Mouse (Mus musculus): ENCODE measurements around the gene Iqce.

DNA sequence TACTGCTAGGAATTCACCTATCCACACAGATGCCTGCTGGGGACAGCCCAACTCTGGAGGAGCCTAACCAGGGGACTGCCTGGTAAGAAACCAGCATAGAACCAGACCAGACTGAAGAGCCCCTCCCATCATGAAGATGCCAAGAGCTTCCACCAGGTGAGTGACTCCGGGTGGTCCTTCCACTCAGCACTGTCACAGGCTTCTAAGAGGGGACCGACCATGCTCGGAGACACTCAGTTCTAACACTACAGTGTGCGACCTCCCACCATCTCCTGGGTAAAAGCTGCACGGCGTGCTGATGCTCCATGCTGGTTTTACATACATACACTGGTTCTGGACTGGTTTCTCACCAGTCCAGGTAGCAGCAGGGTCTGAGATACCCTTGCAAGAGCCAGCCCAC, 56.0 kb downstream of the Iqce start:
- TF ChIP-seq EP300 (IDR thresholded peaks at IDR 0.05; ENCODE audit: low read depth in 1 of 2, low read length in 2 of 2) = no peak
- TF ChIP-seq POLR2A (IDR thresholded peaks at IDR 0.05; ENCODE audit: control insufficient read depth in 1 of 2, insufficient read depth in 1 of 2, low read depth in 1 of 2, low read length in 2 of 2, poor library complexity in 1 of 2) = no peak
- no peak for TF ChIP-seq TBP (IDR thresholded peaks at IDR 0.05; ENCODE audit: low read depth, low read length)
- TF ChIP-seq CTCF (IDR thresholded peaks at IDR 0.05 in 2 of 3, conservative IDR thresholded peaks at IDR 0.05 in 1 of 3; ENCODE audit: control insufficient read depth in 1 of 3, insufficient read depth in 1 of 3, low read depth in 2 of 3, low read length in 3 of 3, poor library complexity in 1 of 3, severe bottlenecking in 1 of 3) = no peak
- no peak for TF ChIP-seq HCFC1 (IDR thresholded peaks at IDR 0.05; ENCODE audit: low read depth, low read length)
- TF ChIP-seq ZNF384 (IDR thresholded peaks at IDR 0.05; ENCODE audit: low read depth, low read length) = no peak
- TF ChIP-seq MAFK (IDR thresholded peaks at IDR 0.05; ENCODE audit: borderline replicate concordance, low read depth, low read length) = no peak
- TF ChIP-seq E2F4 (IDR thresholded peaks at IDR 0.05; ENCODE audit: borderline replicate concordance, low read depth, low read length) = no peak
- no peak for TF ChIP-seq POLR2AphosphoS2 (IDR thresholded peaks at IDR 0.05; ENCODE audit: low read length)
- no peak for TF ChIP-seq MAZ (IDR thresholded peaks at IDR 0.05; ENCODE audit: low read depth, low read length)
- TF ChIP-seq GATA1 (IDR thresholded peaks at IDR 0.05; ENCODE audit: low read depth, low read length) = no peak
- no peak for TF ChIP-seq ZKSCAN1 (IDR thresholded peaks at IDR 0.05; ENCODE audit: low read depth, low read length)

Data from MEL (cell line).